Mouse (Mus musculus) thymus, postnatal 25 days (tissue): ENCODE data around the gene Sytl2.

Experiments
- DNase-seq: peaks from one replicate; pipeline ENCODE4 v3.0.0; 2022

Sytl2 gene

DNA sequence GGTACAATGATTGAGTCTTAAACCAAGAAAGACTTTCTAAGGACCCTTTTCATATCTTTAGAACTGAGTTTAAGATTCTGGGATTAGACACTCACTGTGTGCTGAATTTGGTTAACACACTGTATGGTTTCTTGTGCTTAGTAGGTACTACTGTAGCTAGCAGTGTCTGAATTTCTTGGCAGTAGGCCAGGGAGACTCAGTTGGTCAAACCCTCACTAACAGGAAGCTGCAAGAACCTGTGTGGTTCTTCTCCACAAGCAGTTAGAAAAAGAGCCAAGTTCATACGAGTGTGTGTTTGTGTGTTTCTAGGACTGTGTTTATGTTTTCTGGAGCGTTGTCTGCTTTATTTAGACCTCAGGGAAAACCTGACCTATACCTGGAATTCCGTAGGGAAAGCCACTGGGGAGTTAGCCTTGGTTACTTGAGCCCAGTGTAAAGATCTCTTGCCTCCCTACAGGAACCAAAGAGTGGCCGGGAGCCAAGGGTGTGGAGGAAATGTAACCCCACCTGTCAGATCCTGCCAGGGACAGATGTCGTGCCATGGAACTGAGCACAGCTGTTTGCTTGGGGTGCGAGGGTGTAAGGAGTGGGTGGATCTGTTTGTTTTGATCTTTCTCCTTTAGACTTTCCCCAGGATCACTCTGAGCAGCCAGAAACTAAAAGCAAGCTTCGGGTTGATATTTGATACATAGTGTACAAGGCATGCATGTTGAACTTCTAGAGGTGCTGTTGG lies 10.3 kb downstream of the Sytl2 start:
- no peak for DNase-seq

DNA sequence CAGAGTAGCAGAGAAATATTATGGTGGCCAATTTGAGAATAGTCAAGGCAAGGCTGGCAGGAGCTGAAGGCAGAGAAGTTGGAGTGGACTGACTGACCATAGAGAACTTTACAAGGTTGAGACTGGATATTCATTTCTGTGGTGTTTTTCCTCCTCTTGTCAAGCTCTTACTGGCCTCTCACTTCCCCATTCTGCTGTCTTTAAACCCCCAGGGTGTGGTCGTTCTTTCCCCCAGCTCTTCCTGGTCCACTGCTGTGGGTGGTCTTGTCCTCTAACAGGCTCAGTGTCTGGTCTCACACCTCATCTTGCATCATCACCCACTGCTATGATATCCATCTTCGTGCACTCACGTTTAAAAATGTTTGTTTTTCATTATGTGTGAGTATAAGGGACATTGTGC lies 11.4 kb downstream of the Sytl2 start:
- no peak for DNase-seq

DNA sequence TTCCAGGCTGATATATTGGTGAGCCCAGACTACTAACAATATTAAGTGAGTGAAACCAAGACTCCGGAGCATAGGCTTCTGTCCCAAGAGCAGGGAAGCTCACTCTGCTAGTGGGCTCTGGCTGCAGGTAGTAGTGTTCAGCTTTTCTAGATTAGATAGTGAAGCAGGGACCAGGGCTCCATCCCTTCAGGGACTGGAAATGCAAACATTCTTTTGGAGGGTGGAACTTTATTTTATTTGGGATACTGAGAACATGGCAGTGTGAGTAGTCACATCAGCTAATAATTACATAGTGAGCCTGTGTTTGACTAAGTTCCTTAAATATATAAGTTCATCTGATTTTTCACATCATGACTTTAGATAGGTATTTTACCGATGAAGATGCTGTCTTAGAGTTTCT lies 14.8 kb downstream of the Sytl2 start:
- no peak for DNase-seq

DNA sequence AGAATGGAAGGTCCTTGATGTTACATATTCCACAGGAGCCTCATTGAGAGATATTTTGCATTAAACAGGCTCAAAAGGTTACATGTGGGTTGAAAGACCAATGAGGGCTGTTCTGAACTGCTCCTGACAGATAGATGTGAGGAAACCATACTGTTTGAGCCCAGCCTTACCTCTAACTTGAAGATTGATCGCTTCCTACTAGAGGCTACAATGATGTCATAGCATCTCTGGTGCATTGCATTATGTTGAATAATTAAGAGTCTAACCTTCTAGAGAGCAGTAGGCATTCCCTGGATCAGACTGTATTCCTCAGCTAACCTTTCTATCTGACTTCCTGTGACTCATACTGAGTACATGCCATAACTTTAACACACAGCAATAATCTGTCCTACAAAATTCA lies 17.4 kb downstream of the Sytl2 start:
- DNase-seq, result no peak

DNA sequence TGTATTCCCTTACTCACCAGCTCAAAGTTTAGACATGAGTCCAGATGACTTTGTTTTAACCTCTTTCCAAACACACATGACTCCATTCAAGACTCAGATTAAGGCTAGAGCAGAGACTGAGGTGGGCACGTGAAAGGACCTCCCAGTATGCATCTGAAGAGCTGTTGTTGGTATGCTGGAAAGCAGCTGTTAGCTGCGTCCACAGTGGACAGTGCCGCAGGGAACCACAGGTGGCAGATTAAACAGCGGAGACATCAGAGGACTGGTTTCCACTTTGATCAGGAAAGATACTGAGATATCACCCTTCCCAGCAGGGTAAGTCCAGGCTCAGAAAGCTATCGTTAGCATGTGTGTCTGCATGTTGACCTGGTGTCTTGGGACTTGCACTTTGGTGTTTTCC lies 18.1 kb downstream of the Sytl2 start:
- no peak for DNase-seq

DNA sequence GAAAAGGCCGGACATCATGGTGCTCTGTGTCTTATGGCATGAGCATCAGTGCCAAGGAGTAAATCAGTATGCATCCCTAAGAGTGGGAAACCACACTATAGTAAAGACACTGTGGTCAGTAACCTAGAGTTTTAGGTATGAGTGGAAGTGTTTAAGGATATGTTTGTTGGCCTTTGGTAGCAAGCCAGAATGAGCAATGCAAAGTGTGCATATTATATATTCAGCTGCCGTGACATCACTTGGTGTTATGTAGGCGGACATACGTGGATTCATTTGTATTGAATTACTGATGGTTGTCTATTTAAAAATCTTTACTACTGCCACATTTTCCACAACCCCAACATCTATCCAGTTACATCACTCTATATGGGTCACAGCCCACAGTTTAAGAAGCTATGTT lies 23.1 kb downstream of the Sytl2 start:
- DNase-seq, result no peak

DNA sequence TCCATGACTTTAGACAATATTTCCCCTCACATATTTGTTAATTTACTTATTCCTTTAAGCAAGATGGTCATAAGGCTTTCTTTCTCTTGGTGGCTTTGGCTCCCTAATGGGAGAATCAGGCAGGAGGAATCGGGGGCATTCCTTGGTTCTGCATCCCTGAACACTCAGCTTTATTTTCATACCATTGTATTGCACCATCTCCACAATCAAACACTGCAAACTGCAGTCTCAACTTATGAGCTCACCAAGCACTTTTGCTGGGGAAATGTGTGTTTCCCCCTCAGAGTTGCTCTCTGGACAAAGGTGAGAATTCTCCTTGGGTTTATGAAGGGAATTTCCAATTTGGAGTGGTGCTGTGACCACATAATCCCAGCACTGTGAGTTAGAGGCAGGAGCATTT lies 28.1 kb downstream of the Sytl2 start:
- no peak for DNase-seq

DNA sequence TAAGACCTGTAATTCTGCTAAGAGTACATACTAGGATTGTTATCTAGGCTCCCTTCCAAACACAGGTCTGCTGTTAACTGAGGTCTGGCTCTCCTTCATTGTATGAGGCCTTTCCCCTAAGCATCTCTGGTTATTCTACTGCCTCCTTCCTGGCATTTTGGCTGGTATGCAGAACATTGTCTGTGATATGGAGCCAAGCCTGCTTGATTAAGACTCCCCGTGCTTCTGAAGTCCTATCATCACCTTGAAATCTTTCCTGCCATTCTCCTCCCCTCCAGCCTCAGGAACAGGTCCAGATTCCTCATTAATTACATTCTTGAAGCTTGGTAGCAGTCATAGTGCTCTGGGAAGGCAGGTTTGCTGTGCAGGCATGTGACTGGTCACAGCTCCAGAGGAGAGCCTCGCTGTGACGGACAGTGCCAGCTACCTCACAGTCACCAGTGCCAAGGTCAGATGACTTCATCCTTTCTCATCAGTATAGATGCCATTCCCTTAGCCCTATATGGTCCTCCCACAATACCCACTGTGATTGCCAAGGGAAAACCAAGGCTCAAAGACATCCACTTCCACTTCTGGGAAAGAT lies 30.5 kb downstream of the Sytl2 start:
- DNase-seq, result no peak

DNA sequence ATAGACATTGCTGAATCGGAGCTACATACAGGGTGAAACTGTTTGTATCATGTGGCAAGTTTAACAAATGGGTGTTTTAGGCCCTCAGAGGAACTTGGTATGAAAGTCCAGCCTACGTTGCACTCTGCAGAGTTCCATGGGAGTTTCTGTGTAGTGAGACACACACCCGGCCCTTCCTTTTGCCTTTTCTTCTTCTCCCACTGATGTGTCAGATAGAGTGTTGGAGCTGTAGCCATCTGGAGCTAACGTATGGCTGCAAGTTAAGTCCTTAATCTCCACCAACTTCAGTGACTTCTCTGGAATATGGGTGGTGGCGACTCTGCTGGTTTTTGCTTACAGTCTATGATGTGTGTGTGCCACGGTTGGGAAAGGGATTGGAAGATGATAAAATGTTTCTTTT lies 32.3 kb downstream of the Sytl2 start:
- DNase-seq, result no peak

DNA sequence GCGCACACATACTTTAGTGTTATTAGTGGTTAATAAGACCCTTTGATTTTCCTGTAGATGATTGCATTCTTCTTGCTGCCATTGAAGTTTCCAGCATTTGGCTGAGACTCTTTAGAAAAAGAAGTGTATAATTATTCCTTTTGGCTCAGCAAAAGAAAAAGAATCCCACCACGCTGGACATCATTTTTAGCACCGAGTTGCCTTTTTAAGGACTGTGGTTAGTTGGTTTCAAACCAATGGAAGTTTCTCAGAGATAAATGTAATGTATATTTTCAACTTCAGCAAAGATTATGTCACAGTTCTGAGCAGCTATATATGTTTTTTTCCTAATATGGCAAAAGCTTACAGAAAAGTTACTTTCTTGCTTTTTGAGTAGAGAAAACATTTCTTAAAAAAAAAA lies 32.8 kb downstream of the Sytl2 start:
- DNase-seq, result no peak

DNA sequence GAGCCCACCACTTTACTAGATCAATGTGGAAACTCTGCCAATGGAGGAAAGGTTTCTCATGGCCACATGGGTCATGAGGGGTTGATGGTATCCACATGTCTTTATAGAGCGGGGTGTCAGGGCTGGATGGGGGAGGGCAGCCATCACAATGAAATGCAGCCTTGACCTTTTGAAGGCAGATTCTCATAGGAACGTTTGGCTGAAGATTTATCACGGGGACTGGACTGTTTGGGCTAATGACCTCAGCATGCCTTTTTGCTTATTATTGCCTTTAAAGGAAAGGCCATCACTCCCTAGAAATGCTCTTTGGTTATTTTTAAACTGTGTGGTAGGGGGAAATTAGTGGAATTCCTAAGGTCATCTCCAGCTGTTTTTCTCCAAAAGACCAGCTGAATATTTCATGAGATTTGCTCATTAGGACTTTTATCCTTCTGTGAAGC lies 33.7 kb downstream of the Sytl2 start:
- no peak for DNase-seq

DNA sequence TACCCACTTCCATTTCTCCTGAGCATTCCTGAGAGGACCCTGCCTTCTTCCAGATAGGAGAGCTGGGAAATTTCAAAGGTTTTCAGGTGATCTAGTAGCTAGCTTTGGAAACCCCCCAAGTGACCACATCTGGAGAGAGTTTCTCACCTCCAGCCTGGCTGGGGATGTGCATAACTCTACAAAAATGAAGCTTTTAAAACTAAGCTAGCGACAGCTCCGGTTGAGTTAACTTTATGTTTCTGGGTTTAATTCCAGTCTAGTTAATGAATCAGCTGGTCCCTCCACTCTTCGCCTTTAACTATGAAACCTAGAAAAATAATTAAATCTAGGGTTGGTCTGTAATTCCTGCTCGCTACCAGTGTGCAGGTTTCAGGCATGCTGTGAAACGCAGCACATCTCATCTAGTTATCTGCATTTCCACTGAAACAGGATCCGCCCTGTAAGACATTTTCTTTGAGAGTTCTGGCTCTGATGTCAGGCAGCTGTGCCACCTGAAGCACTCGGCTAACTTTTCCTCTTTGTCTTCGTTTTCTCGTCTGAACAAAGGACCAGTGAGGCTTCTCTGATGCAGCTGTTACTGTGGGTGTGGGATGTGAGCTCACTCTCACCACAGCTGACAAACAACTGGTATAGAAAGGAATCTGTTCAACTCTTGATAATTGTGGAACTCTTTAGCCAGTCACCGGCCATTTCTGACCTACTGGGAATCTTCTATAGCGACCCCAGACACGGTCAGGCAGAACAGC lies 39.3 kb downstream of the Sytl2 start:
- peak; percentile 52 for DNase-seq

DNA sequence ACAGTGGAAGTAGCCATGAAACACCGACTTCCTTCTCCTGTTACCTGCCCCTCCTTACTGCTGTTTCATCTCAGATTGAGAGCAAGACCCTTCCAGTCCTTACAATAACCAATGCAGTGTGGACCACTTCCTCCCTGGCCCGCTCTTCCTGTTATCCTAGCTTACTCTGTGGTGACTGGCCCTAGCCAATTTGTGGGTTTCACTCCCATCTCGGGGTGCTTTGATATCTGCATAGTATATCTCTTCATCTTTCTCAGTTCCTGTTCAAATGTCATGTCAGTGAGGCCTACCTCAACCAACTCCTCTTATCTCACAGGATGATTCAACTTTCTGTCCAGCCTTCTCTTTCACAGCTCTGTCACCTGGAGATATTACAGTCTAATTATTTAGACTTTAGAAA lies 42.9 kb downstream of the Sytl2 start:
- DNase-seq, result peak; percentile 25

DNA sequence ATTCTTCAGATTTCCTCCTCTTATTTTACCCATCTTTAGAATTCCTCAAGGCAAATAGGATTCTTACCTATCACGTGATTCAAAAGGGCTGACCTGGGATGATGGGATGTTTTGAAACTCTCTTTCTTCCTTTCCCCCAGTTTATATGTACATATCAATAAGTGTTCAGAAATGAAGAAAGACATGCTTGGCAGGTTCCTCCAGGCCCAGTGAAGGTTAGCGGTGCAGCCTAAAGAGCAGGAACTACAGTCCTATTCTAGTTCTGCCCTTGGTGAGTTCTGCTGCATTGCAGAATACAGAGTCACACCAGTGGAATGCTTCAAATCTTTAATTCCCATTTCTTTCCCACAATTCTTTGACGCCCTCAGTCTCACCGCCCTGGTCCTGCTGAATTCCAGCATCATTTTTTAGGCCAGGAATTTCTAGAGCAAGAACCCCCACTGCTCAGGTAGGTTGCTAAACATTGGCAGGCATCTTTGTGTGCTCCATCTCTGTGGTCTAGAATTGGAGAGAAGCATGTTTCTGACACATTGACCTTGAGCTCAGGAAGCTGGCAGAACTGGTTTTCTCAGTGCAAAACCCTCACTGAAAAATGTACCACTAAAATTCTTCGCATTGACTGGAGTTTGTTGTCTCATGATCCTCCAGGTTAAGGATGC lies 45.9 kb downstream of the Sytl2 start:
- DNase-seq, result no peak

DNA sequence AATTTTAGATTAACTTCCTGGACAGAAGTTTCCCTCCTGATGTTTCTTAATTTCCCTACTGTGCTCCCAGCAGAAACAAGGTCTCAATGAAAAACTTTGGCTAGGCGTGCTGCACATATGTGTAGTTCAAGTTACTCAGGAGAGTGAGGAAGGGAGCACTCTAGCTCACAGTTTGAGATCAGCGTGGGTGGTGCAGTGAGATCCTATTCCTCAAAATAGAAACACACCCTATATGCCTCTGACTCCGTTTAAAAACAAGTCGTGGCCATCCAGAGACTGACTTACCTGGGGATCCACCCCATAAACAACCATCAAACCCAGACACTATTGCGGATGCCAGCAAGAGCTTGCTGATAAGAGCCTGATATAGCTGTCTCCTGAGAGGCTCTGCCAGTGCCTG lies 47.0 kb downstream of the Sytl2 start:
- no peak for DNase-seq

DNA sequence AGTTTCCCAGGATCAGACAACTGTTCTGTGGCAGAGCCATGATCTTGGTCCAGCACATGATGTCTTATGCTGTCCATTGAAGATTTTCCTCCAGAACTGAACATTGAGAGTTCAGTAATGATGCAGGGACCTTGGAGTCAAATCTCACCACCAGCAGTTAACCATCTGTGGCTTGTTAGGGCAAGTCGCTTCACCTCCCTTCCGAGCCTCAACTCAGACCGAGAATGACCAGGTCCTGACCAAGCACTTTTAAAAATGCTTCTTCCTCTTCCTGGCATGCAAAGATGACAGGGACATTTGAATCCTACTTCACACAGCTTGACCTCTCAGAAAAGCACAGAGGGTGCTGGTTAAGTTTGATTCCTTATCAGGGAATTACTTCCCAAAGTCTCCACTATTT lies 50.1 kb downstream of the Sytl2 start:
- no peak for DNase-seq

DNA sequence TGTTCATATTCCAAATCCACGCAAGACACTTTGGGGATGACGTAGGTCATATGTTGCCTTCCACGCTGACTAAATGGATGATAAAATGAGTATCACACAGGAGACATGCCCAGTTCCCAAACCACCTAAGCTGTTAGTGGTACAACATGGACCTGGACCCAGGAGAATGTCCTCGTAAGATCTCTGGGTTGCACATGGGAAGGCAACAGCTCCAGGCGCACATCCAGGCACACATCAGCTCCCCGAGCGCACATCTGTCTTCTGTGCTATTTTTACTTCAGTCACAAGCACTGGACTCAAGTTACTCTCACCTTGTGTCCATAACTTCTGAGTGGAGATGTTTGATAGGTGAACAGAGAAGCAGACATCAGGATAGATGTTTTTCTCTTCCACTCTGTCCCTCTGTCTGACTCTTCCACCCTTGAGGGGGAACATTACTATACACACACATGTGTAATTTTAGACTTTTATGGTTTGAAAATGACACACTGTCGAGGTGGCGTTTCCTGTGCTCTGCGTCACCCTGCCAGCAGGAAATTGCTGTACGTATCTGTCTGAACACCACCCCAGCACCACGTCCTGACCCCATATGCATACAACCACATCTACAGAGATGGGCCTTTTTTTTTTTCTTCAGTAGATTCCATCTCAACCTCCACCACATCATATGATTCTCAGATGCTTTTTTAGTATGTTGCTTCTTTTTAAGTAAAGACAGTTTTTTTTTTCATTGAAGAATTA lies 51.6 kb downstream of the Sytl2 start:
- peak; percentile 63 for DNase-seq

DNA sequence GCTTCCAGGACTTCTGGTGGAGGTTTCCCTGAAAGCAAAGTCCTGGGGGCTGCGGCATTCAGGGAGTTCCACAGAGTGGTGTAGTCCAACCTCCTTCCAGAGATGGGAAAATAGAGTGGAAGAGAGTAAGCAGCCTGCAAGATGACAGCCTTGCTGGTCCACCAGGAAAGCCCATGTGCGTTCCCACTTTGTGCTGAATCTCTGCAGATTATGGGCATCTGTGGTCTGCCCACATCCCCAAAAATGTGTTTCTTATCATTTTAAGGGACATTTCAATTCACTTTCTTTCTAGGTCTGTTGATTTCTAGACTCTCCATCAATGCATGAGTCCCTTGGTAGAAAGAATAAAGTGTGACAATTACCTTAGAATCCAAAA lies 52.2 kb downstream of the Sytl2 start:
- peak; percentile 9 for DNase-seq

DNA sequence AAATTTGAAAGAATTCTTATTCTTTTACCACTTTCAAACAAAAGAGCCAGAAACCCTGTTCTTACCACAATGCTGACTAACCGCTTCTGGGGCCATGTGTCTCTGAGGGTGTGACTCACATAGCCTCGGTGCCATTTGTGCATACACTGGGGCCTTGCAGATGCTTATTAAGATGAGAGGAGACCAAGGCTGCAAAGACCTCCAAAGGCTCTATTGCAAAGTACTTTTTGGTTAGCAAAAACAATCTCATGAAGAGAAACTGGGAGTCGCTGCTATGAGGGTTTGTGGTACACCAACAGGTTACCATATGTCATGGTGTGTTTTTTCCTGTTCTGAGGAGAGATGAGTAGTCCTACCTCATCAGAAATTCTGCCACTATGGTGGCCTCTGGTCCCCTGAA lies 53.4 kb downstream of the Sytl2 start:
- no peak for DNase-seq

DNA sequence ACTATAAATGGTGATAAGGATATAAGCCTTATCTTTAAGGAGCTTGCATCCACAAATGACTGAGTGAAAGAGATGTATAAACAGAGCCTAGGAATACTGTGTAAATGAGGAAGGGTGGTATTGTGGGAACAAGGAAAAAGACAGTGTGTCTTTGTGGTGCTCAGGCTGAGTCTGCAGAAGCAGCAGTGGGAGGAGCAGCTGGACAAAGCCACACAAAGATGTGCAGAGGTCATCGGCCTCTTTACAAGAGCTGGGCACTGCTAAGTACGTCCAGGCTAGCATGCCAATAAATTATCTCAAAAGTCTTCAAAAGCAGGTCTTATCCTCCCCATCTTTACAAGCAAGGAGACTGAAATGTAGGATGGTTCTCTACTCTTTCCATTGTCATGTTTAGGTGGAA lies 53.9 kb downstream of the Sytl2 start:
- no peak for DNase-seq

DNA sequence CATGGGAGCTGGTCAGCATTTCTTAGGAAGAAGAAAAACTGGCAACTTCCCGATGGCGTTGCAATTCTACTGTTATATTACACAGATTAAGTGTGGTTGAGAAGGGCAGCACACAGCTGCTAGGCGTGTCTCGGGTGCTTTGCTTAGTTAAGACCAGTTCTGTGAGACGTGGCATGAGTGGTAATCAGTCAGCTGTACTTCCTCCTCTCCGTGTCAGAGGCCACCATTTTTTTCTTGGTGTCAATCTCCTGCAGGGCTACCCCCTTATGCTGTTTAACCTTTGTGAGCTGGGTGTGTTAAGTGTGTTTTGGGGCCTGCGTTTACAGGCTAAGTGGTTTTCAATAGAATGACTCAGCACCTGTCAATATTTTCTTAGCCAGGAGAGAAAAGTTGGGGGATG lies 60.7 kb downstream of the Sytl2 start:
- no peak for DNase-seq

DNA sequence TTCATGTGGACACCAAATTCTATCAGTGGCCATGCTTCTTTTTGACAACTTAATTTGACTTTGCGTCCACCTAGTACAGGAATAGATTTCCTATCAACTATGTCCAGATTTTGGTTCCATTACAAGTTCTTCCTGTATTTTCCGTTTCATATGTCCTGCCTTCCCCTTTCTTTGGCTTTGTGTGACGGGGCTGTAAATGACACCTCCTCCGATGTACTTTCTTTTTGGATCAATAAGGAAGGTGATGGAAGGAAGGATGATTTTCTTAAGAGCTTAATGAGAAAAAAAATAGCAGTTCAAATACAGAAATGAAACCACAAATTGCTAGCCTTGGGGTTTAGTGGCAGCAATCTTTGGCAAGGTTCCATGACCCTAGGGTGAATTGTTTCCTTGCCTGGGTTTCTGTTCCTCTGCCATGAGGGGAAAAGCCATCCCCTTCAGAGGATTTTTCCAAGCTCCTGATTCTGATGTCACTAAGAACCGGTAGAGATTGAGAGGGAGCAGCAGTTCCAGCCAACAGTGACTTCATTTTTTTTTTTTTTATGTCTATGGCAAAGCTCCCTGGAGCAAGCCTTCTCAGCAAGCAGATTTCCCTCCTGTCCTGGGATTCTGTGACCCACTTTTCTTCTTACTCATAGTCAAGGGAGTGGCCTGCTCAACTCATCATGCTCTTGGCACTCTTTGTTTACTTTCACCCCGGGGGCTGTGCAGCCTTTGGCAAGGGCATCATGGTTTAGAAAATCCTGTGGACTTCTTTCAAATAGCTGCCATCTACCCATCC lies 68.2 kb downstream of the Sytl2 start:
- no peak for DNase-seq
